Mouse (Mus musculus) liver, postnatal 0 days (tissue): ENCODE data around the gene Armc7. TPM values are rescaled to one million over a fixed set of nuclear protein-coding genes. Genes with fewer than 3 reads are reported as not detected.
"Not testable (repeated sequence)": the region's sequence is repeated elsewhere in the genome, so short reads cannot be mapped to it uniquely, and the experiment has no call there.

Experiments
- ATAC-seq: fragments of 200-750 bp; cut with Nextera tagmentation; 2 replicates; pipeline ENCODE4 v1.8.0; 2017; ENCODE audit warnings: mild to moderate bottlenecking, moderate library complexity
- DNase-seq: peaks from one replicate; pipeline ENCODE4 v3.0.0-alpha.2; 2016
- H3K27ac ChIP-seq: fragments of 300-500 bp; sonication (generic); 2 replicates; pipeline ENCODE4 v1.5.1; 2014; ENCODE audit warnings: antibody characterized with exemption, moderate library complexity, mild to moderate bottlenecking, low read depth
- H3K27me3 ChIP-seq: fragments of 300-500 bp; sonication (generic); 2 replicates; pipeline ENCODE4 v1.6.1; 2014; ENCODE audit warnings: low read length, control low read depth, mixed read lengths; ENCODE audit not compliant: insufficient read depth
- H3K36me3 ChIP-seq: fragments of 300-500 bp; sonication (generic); replicated peaks from 2 replicates; pipeline ENCODE4 v1.6.1; 2014; ENCODE audit warnings: mild to moderate bottlenecking, control low read depth, low read length, moderate library complexity, mixed read lengths; ENCODE audit not compliant: insufficient read depth
- H3K4me1 ChIP-seq: fragments of 300-500 bp; sonication (generic); 2 replicates; pipeline ENCODE4 v1.6.1; 2014; ENCODE audit warnings: antibody characterized with exemption, mild to moderate bottlenecking, control low read depth; ENCODE audit not compliant: insufficient read depth
- H3K4me2 ChIP-seq: fragments of 300-500 bp; sonication (generic); 2 replicates; pipeline ENCODE4 v1.6.1; 2014; ENCODE audit warnings: low read depth, mild to moderate bottlenecking, low read length, moderate library complexity, mixed read lengths
- H3K4me3 ChIP-seq: fragments of 300-500 bp; sonication (generic); 2 replicates; pipeline ENCODE4 v1.5.1; 2014; ENCODE audit warnings: low read depth, low read length
- H3K9ac ChIP-seq: fragments of 300-500 bp; sonication (generic); replicated peaks from 2 replicates; pipeline ENCODE4 v1.6.1; 2014; ENCODE audit warnings: mild to moderate bottlenecking, moderate library complexity
- H3K9me3 ChIP-seq: fragments of 300-500 bp; sonication (generic); 2 replicates; pipeline ENCODE4 v1.6.1; 2016; ENCODE audit warnings: mild to moderate bottlenecking, control low read depth, low read length, mixed read lengths
- CTCF ChIP-seq: sonication (generic); IDR thresholded peaks from 2 replicates; pipeline ENCODE4 v1.5.1; 2016; ENCODE audit warnings: antibody characterized with exemption, low read depth
- EP300 ChIP-seq: IDR thresholded peaks from 2 replicates; pipeline ENCODE4 v1.6.1; 2016; ENCODE audit warnings: antibody characterized with exemption, low read depth, mild to moderate bottlenecking
- WGBS: fragments of 180-500 bp; shearing (Covaris S2); extraction: QIAGEN DNeasy Blood & Tissue Kit; methylation state at CpG from one replicate; pipeline ENCODE4 v1.1.7; 2014; ENCODE audit not compliant: insufficient replicate concordance; 5-methylcytosine and 5-hydroxymethylcytosine counted together
- polyA plus RNA-seq: library from polyadenylated mRNA; unstranded; fragments of >200 nt; fragmentation: Nextera tagmentation; extraction: Ambion mirVana; gene quantifications from 2 replicates; pipeline ENCODE4 v1.2.1, GENCODE M21; 2015

Gene Armc7
- polyA plus RNA-seq, 1 experiment from 2014 or later: 3.9 TPM

GRCm38 (mm10) chr11:115491356-115492083 lies 16.1 kb downstream of the Armc7 start, which contains the start of gene Nt5c:
Gene Nt5c, minus strand, starts transcription at chr11:115491862.
- peak; percentile 89 for DNase-seq
- peak; percentile 93 for ATAC-seq
- Histone ChIP-seq H3K36me3 (peaks cover 21% of the 10 kb centered on the region), H3K4me3 (peak within 1 kb of the TSS; percentile 70), H3K27ac (peak within 1 kb of the TSS; percentile 68), H3K4me2 (peak within 1 kb of the TSS; percentile 66), H3K9ac (peak within 1 kb of the TSS; percentile 72), H3K4me1 (peaks cover 12% of the 10 kb centered on the region), H3K9me3 (no peaks in the 10 kb centered on the region), H3K27me3 (no peaks in the 10 kb centered on the region)
- under 1% methylated on average over 43 of the region's 43 CpGs for WGBS
- TF ChIP-seq CTCF: peak; percentile 89
- TF ChIP-seq EP300: no peak

GRCm38 (mm10) chr11:115492387-115492786 lies 16.9 kb downstream of the Armc7 start:
- DNase-seq: no peak
- Histone ChIP-seq H3K9me3 (no peaks in the 10 kb centered on the region), H3K27me3 (no peaks in the 10 kb centered on the region), H3K27ac (no peak overlapping the region; the same call in 1 of the 2 replicates), H3K4me2 (peak overlapping the region; percentile 66), H3K36me3 (peaks cover 21% of the 10 kb centered on the region), H3K9ac (peak overlapping the region; percentile 72), H3K4me1 (peaks cover 12% of the 10 kb centered on the region), H3K4me3 (peak overlapping the region; percentile 70)
- TF ChIP-seq CTCF: no peak
- no peak for TF ChIP-seq EP300
- 27% methylated on average over 6 of the region's 6 CpGs for WGBS
- ATAC-seq: no peak

GRCm38 (mm10) chr11:115496559-115496958 lies 21.1 kb downstream of the Armc7 start:
- WGBS: 89% methylated on average over 9 of the region's 9 CpGs
- not testable (repeated sequence) for H3K27me3 ChIP-seq, DNase-seq, ATAC-seq, H3K4me2 ChIP-seq, H3K4me1 ChIP-seq, H3K9ac ChIP-seq, H3K9me3 ChIP-seq, H3K27ac ChIP-seq, H3K4me3 ChIP-seq
- peaks cover 37% of the 10 kb centered on the region for H3K36me3 ChIP-seq

- DNase-seq (no peak), ATAC-seq (no peak)
- TF ChIP-seq CTCF (no peak), EP300 (no peak)
- peaks cover 23% of the 10 kb centered on the region for H3K4me1 ChIP-seq
- no peak overlapping the region for H3K4me2 ChIP-seq
- no peak overlapping the region for H3K27ac ChIP-seq
- H3K27me3 ChIP-seq: no peaks in the 10 kb centered on the region
- H3K4me3 ChIP-seq: no peak overlapping the region
- H3K9ac ChIP-seq: no peak overlapping the region
- WGBS: 89% methylated on average over 6 of the region's 6 CpGs
- H3K9me3 ChIP-seq: no peaks in the 10 kb centered on the region
- H3K36me3 ChIP-seq: peaks cover 48% of the 10 kb centered on the region
These were observed 27.2 kb downstream of the Armc7 start for GRCm38 (mm10) chr11:115502636-115503035.

- peak; percentile 36 for DNase-seq
- WGBS: 41% methylated on average over 3 of the region's 3 CpGs
- no peaks in the 10 kb centered on the region for H3K27me3 ChIP-seq
- peak; percentile 57 for ATAC-seq
- H3K9me3 ChIP-seq: no peaks in the 10 kb centered on the region
- no peak overlapping the region for H3K4me3 ChIP-seq
- TF ChIP-seq CTCF (no peak), EP300 (no peak)
- peaks cover 56% of the 10 kb centered on the region for H3K4me1 ChIP-seq
- H3K4me2 ChIP-seq: peak overlapping the region; percentile 61
- 0 out of 2 replicates have a peak overlapping the region, but pooled peaks have one; percentile 11 for H3K9ac ChIP-seq
- H3K27ac ChIP-seq: peak overlapping the region; percentile 74
- peaks cover 11% of the 10 kb centered on the region for H3K36me3 ChIP-seq
These were observed 31.1 kb downstream of the Armc7 start for GRCm38 (mm10) chr11:115506586-115506985.

- ATAC-seq (peak; percentile 12; the same call in 1 of the 2 replicates), DNase-seq (no peak)
- Histone ChIP-seq H3K27me3 (no peaks in the 10 kb centered on the region), H3K9me3 (no peaks in the 10 kb centered on the region), H3K27ac (peak overlapping the region; percentile 74), H3K4me2 (no peak overlapping the region), H3K36me3 (no peaks in the 10 kb centered on the region; the same call in 1 of the 2 replicates), H3K9ac (no peak overlapping the region; the same call in 1 of the 2 replicates), H3K4me3 (no peak overlapping the region), H3K4me1 (peaks cover 70% of the 10 kb centered on the region)
- WGBS: 50% methylated on average over 2 of the region's 2 CpGs
- peak; percentile 17; the same call in 1 of the 2 replicates for TF ChIP-seq EP300
- no peak for TF ChIP-seq CTCF
These were observed 32.6 kb downstream of the Armc7 start for GRCm38 (mm10) chr11:115508061-115508460.
